Mouse (Mus musculus): Measurements from ENCODE around the gene Slc44a5. TPM values are rescaled to one million over a fixed set of nuclear protein-coding genes. Genes with fewer than 3 reads are reported as not detected.

The Slc44a5 gene
- polyA plus RNA-seq, 1 experiment from 2014 or later, result 0.53 TPM

DNA sequence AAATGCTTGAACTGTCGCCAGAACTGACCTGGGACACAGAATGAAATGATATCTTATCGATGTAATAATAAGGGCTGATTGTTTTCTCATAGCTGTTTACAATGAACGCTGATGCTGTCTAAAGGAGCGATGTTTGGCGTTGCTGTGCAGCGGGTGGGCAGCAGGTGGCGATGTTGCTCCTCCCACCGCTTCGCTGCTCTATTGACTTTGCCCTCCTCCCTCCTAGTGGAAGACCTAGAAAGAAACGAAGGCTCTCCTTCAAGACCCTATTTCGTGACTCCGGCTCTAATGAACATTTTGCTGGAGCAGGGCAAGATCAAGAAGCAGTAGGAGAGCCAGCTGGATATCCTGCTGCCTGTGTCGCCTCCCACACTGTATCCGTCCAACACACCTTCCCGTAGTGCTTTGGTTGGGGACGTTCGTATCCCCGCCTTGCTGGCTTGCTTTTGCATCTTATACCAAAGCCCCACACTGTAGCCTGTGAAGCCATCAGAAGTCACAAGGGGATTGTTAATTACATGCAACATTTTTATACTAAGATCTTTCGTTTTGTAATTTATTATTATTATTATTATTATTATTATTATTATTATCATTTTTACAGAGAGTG lies 296.6 kb downstream of the Slc44a5 start:
- H3K4me1 ChIP-seq (replicated peaks; ENCODE audit: control insufficient read depth, insufficient read depth), result no peaks in the 10 kb centered on the region
- no peaks in the 10 kb centered on the region for H3K36me3 ChIP-seq (ENCODE audit: control insufficient read depth, insufficient read depth, low read length)
- no peaks in the 10 kb centered on the region for H3K9me3 ChIP-seq (ENCODE audit: control insufficient read depth, low read length)
- no peak overlapping the region for H3K4me3 ChIP-seq (ENCODE audit: low read depth, low read length)
- 13% methylated on average over 19 of the region's 19 CpGs for WGBS
- TF ChIP-seq CTCF (IDR thresholded peaks at IDR 0.05; ENCODE audit: low read depth) (peak; percentile 100), EP300 (optimal IDR thresholded peaks at IDR 0.05) (no peak)
- DNase-seq (ENCODE audit: low spot score) (peak; percentile 72), ATAC-seq (ENCODE audit: low FRiP score, low TSS enrichment) (0 out of 2 replicates have a peak, but pooled peaks have one; percentile 57)
- no peaks in the 10 kb centered on the region for H3K27me3 ChIP-seq (ENCODE audit: control insufficient read depth, insufficient read depth, low read length)
- H3K27ac ChIP-seq (replicated peaks), result no peak overlapping the region
- no peak overlapping the region; the same call in 1 of the 2 replicates for H3K4me2 ChIP-seq (replicated peaks; ENCODE audit: low read depth)
- H3K9ac ChIP-seq (ENCODE audit: low read length), result no peak overlapping the region

DNA sequence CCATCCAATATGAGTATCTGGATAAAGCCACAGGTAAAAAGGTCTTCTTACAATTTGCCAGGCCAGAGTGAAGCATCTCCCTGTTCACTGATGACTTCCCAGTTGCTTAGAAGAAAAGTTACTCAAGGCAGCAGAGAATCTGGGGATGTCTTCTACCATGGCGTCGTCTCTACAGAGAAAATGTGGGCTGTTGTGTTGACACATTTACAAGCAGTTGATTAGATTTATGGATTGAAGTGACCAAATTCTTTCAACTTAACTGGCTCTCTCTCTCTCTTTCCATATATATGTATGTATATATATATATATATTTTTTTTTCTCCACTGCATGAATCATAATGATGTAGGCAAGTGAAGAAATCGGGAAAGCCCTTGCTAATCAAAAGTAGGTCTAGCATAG lies 301.4 kb downstream of the Slc44a5 start:
- Histone ChIP-seq H3K27ac (replicated peaks) (no peak overlapping the region), H3K27me3 (ENCODE audit: control insufficient read depth, insufficient read depth, low read length) (no peaks in the 10 kb centered on the region), H3K36me3 (ENCODE audit: control insufficient read depth, insufficient read depth, low read length) (no peaks in the 10 kb centered on the region), H3K4me3 (ENCODE audit: low read depth, low read length) (no peak overlapping the region), H3K9me3 (ENCODE audit: control insufficient read depth, low read length) (no peaks in the 10 kb centered on the region), H3K9ac (ENCODE audit: low read length) (no peak overlapping the region), H3K4me1 (replicated peaks; ENCODE audit: control insufficient read depth, insufficient read depth) (no peaks in the 10 kb centered on the region), H3K4me2 (replicated peaks; ENCODE audit: low read depth) (no peak overlapping the region)
- no peak for TF ChIP-seq CTCF (IDR thresholded peaks at IDR 0.05; ENCODE audit: low read depth)
- no peak for TF ChIP-seq EP300 (optimal IDR thresholded peaks at IDR 0.05)
- 79% methylated on average over 3 of the region's 3 CpGs for WGBS
- ATAC-seq (ENCODE audit: low FRiP score, low TSS enrichment), result no peak
- no peak for DNase-seq (ENCODE audit: low spot score)

DNA sequence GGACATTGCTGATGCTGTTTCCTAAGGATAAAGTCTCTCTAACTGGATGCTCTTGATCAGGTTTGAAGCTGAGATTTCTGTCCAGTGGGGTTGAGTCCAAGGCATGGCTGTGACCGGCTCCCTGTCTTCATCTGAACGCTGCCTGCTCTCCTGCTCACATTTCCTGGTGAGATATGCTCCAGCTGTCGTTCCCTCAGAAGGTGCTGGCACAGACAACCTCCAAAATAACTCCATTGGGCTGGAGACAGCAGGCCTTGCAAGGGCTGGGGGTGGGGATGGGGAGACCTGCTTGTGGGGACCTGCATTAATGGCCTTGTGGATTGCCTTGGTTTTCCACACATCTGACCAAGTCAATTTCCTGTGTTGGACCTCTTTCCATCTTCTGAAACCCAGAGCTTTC lies 311.0 kb downstream of the Slc44a5 start:
- H3K27me3 ChIP-seq (ENCODE audit: control insufficient read depth, insufficient read depth, low read length), result no peaks in the 10 kb centered on the region
- H3K36me3 ChIP-seq (ENCODE audit: control insufficient read depth, insufficient read depth, low read length), result no peaks in the 10 kb centered on the region
- TF ChIP-seq CTCF (IDR thresholded peaks at IDR 0.05; ENCODE audit: low read depth), result no peak
- TF ChIP-seq EP300 (optimal IDR thresholded peaks at IDR 0.05), result no peak
- H3K4me1 ChIP-seq (replicated peaks; ENCODE audit: control insufficient read depth, insufficient read depth), result no peaks in the 10 kb centered on the region
- 37% methylated on average over 3 of the region's 3 CpGs for WGBS
- H3K9ac ChIP-seq (ENCODE audit: low read length), result no peak overlapping the region
- DNase-seq (ENCODE audit: low spot score), result no peak
- no peaks in the 10 kb centered on the region for H3K9me3 ChIP-seq (ENCODE audit: control insufficient read depth, low read length)
- no peak for ATAC-seq (ENCODE audit: low FRiP score, low TSS enrichment)
- H3K4me3 ChIP-seq (ENCODE audit: low read depth, low read length), result no peak overlapping the region
- H3K4me2 ChIP-seq (replicated peaks; ENCODE audit: low read depth), result no peak overlapping the region
- H3K27ac ChIP-seq (replicated peaks), result no peak overlapping the region

DNA sequence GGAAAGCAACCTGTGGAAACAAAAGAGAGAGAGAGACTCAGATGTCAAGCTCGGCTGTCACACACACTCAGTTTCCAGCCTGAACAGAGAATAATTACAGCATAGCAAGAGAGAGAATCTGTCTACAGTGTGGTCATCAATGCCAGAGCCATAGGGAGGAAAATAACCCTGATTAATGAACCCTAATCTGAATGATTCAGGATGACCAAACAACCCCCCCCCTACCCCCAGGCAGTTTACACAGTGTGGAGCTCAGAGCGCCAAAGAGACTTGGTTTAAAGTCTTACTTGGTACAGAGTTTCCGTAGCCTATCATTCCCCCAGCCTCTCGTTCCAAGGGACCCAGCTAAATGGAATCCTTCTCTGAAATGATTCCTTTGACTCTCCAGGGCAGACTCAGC lies 312.1 kb downstream of the Slc44a5 start:
- H3K27ac ChIP-seq (replicated peaks), result no peak overlapping the region
- ATAC-seq (ENCODE audit: low FRiP score, low TSS enrichment) (no peak), DNase-seq (ENCODE audit: low spot score) (no peak)
- H3K36me3 ChIP-seq (ENCODE audit: control insufficient read depth, insufficient read depth, low read length), result no peaks in the 10 kb centered on the region
- no peak overlapping the region for H3K4me2 ChIP-seq (replicated peaks; ENCODE audit: low read depth)
- no peaks in the 10 kb centered on the region for H3K27me3 ChIP-seq (ENCODE audit: control insufficient read depth, insufficient read depth, low read length)
- TF ChIP-seq EP300 (optimal IDR thresholded peaks at IDR 0.05) (no peak), CTCF (IDR thresholded peaks at IDR 0.05; ENCODE audit: low read depth) (no peak)
- no peaks in the 10 kb centered on the region for H3K4me1 ChIP-seq (replicated peaks; ENCODE audit: control insufficient read depth, insufficient read depth)
- WGBS, result 42% methylated on average over 4 of the region's 4 CpGs
- no peak overlapping the region for H3K4me3 ChIP-seq (ENCODE audit: low read depth, low read length)
- no peaks in the 10 kb centered on the region for H3K9me3 ChIP-seq (ENCODE audit: control insufficient read depth, low read length)
- no peak overlapping the region for H3K9ac ChIP-seq (ENCODE audit: low read length)

DNA sequence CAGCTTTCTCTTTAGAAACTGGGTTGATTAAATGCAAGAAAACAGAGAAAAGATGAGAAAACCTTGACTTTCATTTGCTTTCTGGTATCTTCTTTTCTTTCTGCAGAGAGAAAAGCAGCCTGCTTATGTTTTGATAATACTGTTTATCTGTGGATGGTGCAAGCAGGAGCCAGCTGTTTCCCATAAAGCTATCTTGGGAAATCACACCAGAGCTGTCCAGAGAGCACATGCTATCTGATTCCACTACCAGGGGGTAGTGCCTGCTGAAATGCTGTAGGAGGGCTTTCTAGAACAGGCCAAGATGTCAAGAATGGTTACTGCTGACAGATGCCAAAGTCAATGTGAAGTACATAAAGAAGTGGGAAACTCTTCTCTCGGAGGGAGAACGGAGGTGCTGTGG lies 314.0 kb downstream of the Slc44a5 start:
- Histone ChIP-seq H3K4me1 (replicated peaks; ENCODE audit: control insufficient read depth, insufficient read depth) (no peaks in the 10 kb centered on the region), H3K27ac (replicated peaks) (no peak overlapping the region), H3K4me2 (replicated peaks; ENCODE audit: low read depth) (no peak overlapping the region), H3K27me3 (ENCODE audit: control insufficient read depth, insufficient read depth, low read length) (no peaks in the 10 kb centered on the region), H3K36me3 (ENCODE audit: control insufficient read depth, insufficient read depth, low read length) (no peaks in the 10 kb centered on the region), H3K9me3 (ENCODE audit: control insufficient read depth, low read length) (no peaks in the 10 kb centered on the region), H3K9ac (ENCODE audit: low read length) (no peak overlapping the region), H3K4me3 (ENCODE audit: low read depth, low read length) (no peak overlapping the region)
- TF ChIP-seq EP300 (optimal IDR thresholded peaks at IDR 0.05) (no peak), CTCF (IDR thresholded peaks at IDR 0.05; ENCODE audit: low read depth) (no peak)
- ATAC-seq (ENCODE audit: low FRiP score, low TSS enrichment) (no peak), DNase-seq (ENCODE audit: low spot score) (no peak)
- 62% methylated on average over 2 of the region's 2 CpGs for WGBS

DNA sequence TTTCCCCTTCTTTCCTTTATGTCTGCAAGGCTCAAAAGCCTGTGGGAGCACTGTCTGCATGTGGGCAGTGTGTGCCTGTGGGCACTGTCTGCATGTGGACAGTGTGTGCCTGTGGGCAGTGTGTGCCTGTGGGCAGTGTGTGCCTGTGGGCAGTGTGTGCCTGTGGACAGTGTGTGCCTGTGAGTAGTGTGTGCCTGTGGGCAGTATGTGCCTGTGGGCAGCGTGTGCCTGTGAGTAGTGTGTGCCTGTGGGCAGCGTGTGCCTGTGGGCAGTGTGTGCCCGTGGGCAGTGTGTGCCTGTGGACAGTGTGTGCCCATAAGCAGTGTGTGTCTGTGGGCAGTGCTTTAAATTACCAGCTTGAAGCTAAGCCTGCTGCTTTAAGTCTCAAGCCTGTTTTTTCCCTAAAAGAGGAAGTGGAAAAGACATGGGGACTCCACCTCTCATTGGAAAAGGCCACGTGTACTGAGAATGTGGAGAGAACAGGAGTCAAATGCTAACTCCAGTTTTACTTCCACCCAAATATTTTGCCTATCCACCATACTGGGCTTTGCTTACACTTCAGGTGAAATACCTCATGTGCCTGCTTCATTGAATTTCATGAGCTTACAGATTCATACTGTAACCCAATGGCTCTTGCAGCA lies 315.3 kb downstream of the Slc44a5 start:
- TF ChIP-seq CTCF (IDR thresholded peaks at IDR 0.05; ENCODE audit: low read depth) (no peak), EP300 (optimal IDR thresholded peaks at IDR 0.05) (no peak)
- 82% methylated on average over 4 of the region's 4 CpGs for WGBS
- Histone ChIP-seq H3K9ac (ENCODE audit: low read length) (no peak overlapping the region), H3K27me3 (ENCODE audit: control insufficient read depth, insufficient read depth, low read length) (no peaks in the 10 kb centered on the region), H3K9me3 (ENCODE audit: control insufficient read depth, low read length) (no peaks in the 10 kb centered on the region), H3K27ac (replicated peaks) (no peak overlapping the region), H3K4me1 (replicated peaks; ENCODE audit: control insufficient read depth, insufficient read depth) (no peaks in the 10 kb centered on the region), H3K36me3 (ENCODE audit: control insufficient read depth, insufficient read depth, low read length) (no peaks in the 10 kb centered on the region), H3K4me3 (ENCODE audit: low read depth, low read length) (no peak overlapping the region), H3K4me2 (replicated peaks; ENCODE audit: low read depth) (no peak overlapping the region)
- DNase-seq (ENCODE audit: low spot score) (no peak), ATAC-seq (ENCODE audit: low FRiP score, low TSS enrichment) (no peak)
